Mouse (Mus musculus) C2C12 (cell line): ENCODE data around the gene Ncam1. TPM values are rescaled to one million over a fixed set of nuclear protein-coding genes. Genes with fewer than 3 reads are reported as not detected.

ENCODE experiments used
- H3K27me3 ChIP-seq: one replicate; pipeline ENCODE4 v1.6.1; 2011; ENCODE audit not compliant: control insufficient read depth, insufficient read depth, insufficient read length
- H3K36me3 ChIP-seq: one replicate; pipeline ENCODE4 v1.6.1; 2011; ENCODE audit not compliant: control insufficient read depth, insufficient read depth
- H3K4me3 ChIP-seq: one replicate; pipeline ENCODE4 v1.5.1; 2011; ENCODE audit warnings: mild to moderate bottlenecking, control low read depth; ENCODE audit not compliant: poor library complexity, insufficient read depth, severe bottlenecking
- H3K79me2 ChIP-seq: one replicate; pipeline ENCODE4 v1.6.1; 2011; ENCODE audit not compliant: control insufficient read depth, insufficient read depth
- H3K79me3 ChIP-seq: one replicate; pipeline ENCODE4 v1.6.1; 2011; ENCODE audit warnings: low read depth, control low read depth
- H3ac ChIP-seq: one replicate; pipeline ENCODE3; 2011; ENCODE audit warnings: low read depth; ENCODE audit not compliant: control insufficient read depth, insufficient read length
- CEBPB ChIP-seq: IDR thresholded peaks from one replicate; pipeline ENCODE4 v1.6.1; 2011; ENCODE audit warnings: low read depth, mild to moderate bottlenecking, control low read depth, moderate library complexity
- CTCF ChIP-seq: IDR thresholded peaks from one replicate; pipeline ENCODE4 v1.5.1; 2011; ENCODE audit not compliant: control insufficient read depth, insufficient read depth, insufficient read length
- FOSL1 ChIP-seq: IDR thresholded peaks from one replicate; pipeline ENCODE4 v1.8.0; 2011; ENCODE audit warnings: mild to moderate bottlenecking, low read length; ENCODE audit not compliant: poor library complexity, insufficient read depth, severe bottlenecking
- MAX ChIP-seq: IDR thresholded peaks from one replicate; pipeline ENCODE4 v1.6.1; 2011; ENCODE audit warnings: mild to moderate bottlenecking, control low read depth
- MYOD1 ChIP-seq: IDR thresholded peaks from one replicate; pipeline ENCODE4 v1.6.1; 2011; ENCODE audit warnings: low read depth; ENCODE audit not compliant: control insufficient read depth, insufficient read length
- MYOG ChIP-seq: IDR thresholded peaks from one replicate; pipeline ENCODE4 v1.6.1; 2011; ENCODE audit not compliant: control insufficient read depth, insufficient read length; ENCODE audit errors: extremely low read depth
- USF1 ChIP-seq: IDR thresholded peaks from one replicate; pipeline ENCODE4 v1.6.1; 2011; ENCODE audit warnings: low read depth, mild to moderate bottlenecking, control low read depth, moderate library complexity
- polyA plus RNA-seq: library from polyadenylated mRNA; unstranded; fragments of >200 nt; fragmentation: generic; extraction: Trizol; gene quantifications from one replicate; pipeline ENCODE4 v1.2.1, GENCODE M21; 2012; ENCODE audit warnings: missing spikeins

Gene Ncam1
- polyA plus RNA-seq, 1 experiment: 41.5 TPM

DNA sequence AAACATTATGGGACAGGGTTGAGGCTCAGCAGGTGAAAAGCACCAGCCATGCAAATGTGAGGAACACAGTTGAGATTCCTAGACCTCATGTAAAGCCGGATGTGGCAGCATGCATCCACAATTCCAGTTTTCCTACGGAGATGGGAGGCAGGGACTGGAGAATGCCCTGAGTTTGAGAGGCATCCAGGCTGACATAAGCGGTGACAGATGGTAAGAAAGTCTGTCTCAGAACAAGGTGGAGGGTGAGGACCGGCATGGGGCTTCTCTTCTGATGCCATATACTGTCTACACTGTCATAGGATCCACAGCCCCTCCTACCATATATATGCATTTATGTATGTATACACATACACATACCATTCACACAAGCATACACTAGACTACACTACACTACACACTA is 221.6 kb downstream of the Ncam1 start:
- no peak overlapping the region for H3ac ChIP-seq
- H3K27me3 ChIP-seq: no peaks in the 10 kb centered on the region
- H3K79me2 ChIP-seq: no peaks in the 10 kb centered on the region
- H3K4me3 ChIP-seq: no peak overlapping the region
- H3K79me3 ChIP-seq: no peaks in the 10 kb centered on the region
- no peak for TF ChIP-seq USF1
- TF ChIP-seq MYOG: no peak
- TF ChIP-seq CEBPB: no peak
- TF ChIP-seq MYOD1: no peak
- no peak for TF ChIP-seq MAX
- no peak for TF ChIP-seq FOSL1
- no peak for TF ChIP-seq CTCF
- H3K36me3 ChIP-seq: no peaks in the 10 kb centered on the region

DNA sequence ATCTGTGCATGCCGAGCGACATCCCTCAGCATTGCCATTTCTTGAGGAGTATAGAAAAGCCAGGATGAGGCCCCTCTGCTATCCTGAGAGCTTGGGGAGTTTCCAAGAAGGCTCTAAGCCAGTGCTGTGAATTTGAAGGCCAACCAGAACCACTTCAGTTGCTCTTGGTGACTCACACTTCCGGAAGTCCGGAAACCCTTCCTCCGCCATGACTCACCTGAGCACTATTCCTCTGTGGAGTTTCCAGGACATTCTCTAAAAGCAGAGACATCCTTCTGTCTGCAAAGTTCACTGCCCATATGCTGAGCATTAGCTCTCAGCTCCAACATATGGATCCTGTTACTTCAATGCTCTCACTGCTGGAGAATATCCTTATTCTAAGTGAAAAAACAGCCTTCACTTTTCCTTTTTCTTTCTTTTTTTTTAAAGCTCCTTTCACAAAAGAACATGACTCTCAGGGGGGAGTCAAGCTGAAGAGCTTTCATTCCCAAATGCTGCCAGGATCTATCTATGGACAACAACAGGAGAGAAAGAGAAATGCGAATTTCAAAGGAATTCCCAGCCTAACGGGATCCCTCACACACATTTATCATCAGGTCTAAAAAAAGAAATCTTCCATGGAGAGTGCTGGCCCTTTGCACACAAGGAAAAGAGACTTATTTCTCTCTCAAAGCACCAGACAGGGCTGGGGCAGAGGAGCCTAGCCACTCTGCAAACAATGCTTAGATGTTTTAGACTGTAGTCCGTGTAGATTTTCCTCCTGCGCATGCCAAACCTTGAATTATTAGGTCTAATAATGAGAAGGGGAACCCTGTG is 226.8 kb downstream of the Ncam1 start:
- no peak for TF ChIP-seq USF1
- TF ChIP-seq CEBPB: no peak
- TF ChIP-seq MYOG: no peak
- Histone ChIP-seq H3K4me3 (no peak overlapping the region), H3K79me2 (no peaks in the 10 kb centered on the region), H3K79me3 (no peaks in the 10 kb centered on the region), H3ac (no peak overlapping the region), H3K27me3 (no peaks in the 10 kb centered on the region), H3K36me3 (peaks cover 9% of the 10 kb centered on the region)

DNA sequence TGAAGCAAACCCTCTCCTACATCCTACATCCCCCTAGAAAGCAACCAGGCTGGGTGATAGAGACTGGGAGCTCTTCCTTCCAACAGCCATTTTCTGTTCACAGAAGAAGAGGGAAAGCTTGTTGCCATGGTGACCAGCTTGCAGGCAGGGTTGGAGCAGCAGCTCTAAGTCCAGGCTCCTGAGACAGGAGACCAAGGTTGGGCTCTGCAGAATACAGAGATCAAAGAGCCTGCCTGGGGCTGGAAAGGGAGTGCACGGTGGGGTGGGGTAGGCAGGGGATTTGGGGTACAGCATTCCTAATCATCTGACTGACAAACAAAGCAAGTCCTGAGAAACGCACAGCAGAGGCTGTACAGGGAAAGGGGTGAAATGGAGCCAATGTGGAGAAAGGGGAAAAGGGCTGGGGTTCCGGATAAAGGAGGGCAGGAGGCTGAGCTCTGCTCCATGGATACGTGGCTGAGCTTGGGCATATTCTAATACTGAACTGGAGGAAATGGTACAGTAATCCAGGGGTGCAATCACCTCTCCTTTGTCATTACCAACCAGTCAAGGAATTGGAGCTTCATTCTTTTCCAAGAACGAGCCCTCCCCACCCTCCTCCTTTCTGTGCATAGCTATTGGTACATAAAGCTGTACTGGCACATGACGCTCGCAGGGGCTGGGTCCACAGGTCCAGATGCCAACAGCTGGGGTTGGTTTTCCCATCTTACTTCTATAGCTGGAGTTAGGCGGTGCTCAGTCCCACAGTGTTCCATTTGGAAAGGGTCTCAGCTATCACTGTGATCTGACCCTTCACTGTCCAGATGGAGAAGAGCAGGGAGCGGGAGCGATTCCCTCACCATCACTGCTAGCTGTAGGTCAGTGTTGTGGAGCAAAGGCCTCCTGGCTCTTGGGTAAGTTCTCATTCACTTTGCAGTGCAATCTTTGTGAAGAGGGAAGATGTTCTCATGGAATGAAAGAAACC is 227.7 kb downstream of the Ncam1 start:
- TF ChIP-seq CTCF (no peak), CEBPB (no peak)
- Histone ChIP-seq H3K27me3 (no peaks in the 10 kb centered on the region), H3ac (no peak overlapping the region)

DNA sequence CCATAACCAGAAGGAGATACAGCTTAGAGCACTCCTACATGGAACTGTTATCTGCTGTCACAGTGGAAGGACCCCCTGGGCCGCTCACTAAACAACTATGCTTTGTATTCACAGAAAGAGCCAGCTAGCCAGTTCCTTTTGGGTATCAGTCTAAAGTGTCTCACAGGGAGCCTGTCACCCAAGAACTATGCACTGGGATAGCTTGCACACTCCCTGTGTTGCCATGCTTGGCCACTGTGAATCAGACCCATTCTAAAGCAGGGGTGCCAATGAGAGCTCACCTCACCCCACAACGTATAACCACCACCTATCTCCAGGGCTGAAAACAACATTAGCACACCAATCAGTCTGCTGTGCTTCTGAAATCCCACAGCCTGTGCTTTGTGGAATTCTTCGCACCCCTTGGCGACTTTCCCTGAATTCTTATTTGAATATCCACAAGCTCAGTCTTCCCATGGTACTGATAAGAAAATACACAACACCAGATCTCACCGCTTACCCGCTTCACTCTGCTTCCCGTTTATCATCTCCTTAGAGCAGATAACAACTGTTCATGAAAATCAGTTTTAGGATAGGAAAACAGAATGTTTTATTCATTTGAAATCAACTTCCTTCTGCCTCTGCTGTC is 228.6 kb downstream of the Ncam1 start:
- H3ac ChIP-seq: no peak overlapping the region
- peaks cover 9% of the 10 kb centered on the region for H3K36me3 ChIP-seq
- TF ChIP-seq MYOG (no peak), MYOD1 (no peak), FOSL1 (no peak), CTCF (no peak), USF1 (no peak), CEBPB (no peak), MAX (no peak)

More for the DNA sequence above, 227.7 kb downstream of the Ncam1 start:
- H3K36me3 ChIP-seq: peaks cover 9% of the 10 kb centered on the region
- H3K4me3 ChIP-seq: no peak overlapping the region
- no peaks in the 10 kb centered on the region for H3K79me2 ChIP-seq
- H3K79me3 ChIP-seq: no peaks in the 10 kb centered on the region

DNA sequence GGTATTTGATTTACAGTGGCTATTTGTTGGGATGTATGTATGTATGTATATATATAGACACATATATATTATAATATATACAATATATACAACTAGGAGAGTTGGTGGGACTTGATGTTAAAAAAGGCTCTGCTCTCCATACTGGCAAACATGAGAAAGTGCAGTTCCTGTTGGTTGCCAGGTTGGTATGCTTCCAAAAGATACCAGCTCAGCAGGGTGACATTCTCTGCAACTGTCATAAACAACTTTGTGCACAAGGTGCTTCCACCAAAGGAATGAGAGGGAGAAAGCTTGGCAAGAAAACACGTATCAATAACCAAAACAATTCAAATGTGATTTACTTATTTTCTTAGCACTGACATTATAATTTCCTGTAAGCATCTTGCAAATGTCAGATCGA is 232.9 kb downstream of the Ncam1 start:
- no peaks in the 10 kb centered on the region for H3K27me3 ChIP-seq
- no peak overlapping the region for H3ac ChIP-seq
- no peak for TF ChIP-seq MAX
- TF ChIP-seq FOSL1: no peak
- TF ChIP-seq CEBPB: no peak
- TF ChIP-seq CTCF: no peak
- TF ChIP-seq MYOG: no peak
- no peak for TF ChIP-seq USF1
- no peak for TF ChIP-seq MYOD1
- H3K79me3 ChIP-seq: no peaks in the 10 kb centered on the region
- peaks cover 17% of the 10 kb centered on the region for H3K36me3 ChIP-seq
- H3K4me3 ChIP-seq: no peak overlapping the region
- no peaks in the 10 kb centered on the region for H3K79me2 ChIP-seq

More for the DNA sequence above, 228.6 kb downstream of the Ncam1 start:
- Histone ChIP-seq H3K4me3 (no peak overlapping the region), H3K27me3 (no peaks in the 10 kb centered on the region), H3K79me2 (no peaks in the 10 kb centered on the region), H3K79me3 (no peaks in the 10 kb centered on the region)

DNA sequence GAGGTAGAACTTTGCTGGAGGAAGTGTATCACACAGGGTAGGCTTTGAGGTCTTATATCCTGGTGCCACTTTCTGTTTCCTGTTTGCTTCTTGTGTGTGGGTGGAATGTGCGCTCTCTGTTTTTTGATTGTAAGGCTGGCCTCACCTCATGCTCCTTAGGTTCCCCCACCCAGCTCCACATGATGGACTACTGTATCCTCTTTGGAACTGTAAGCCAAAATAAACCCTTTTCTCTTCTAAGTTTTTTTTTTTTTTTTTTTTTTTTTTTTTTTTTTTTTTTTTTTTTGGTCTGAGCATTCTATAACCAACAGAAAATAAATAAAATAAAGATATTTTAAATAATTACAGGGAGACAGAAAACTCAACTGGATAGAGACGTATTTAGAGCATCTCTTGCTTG is 239.8 kb downstream of the Ncam1 start:
- no peak overlapping the region for H3K4me3 ChIP-seq
- peaks cover 14% of the 10 kb centered on the region for H3K36me3 ChIP-seq
- no peaks in the 10 kb centered on the region for H3K27me3 ChIP-seq
- no peak for TF ChIP-seq MAX
- no peak for TF ChIP-seq CEBPB
- TF ChIP-seq MYOG: no peak
- no peak for TF ChIP-seq USF1
- TF ChIP-seq CTCF: no peak
- TF ChIP-seq MYOD1: no peak
- TF ChIP-seq FOSL1: no peak
- H3K79me2 ChIP-seq: no peaks in the 10 kb centered on the region
- H3K79me3 ChIP-seq: no peaks in the 10 kb centered on the region
- H3ac ChIP-seq: no peak overlapping the region
